Mouse (Mus musculus): ENCODE measurements around the gene Trim9.

DNA sequence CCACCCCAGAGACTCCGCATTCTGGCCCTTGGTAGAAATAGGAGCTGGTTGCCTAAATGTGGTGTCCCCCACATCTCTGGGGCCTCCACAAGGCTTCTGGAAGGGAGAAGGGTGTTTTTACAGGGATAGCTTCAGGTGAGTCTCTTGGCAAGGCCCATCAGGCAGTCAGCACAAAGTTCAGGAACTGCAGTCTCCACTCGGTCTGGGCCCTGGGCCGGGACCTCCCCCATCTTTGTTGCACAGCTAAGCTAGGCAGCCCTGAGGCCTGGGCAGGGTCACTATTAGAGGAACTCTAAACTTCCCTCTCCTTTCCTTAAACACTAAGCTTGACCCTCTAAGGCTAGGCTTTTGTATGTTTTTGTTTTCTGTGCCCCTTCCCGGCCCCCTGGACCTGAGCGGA lies 120.8 kb downstream of the Trim9 start:
- TF ChIP-seq CTCF (IDR thresholded peaks at IDR 0.05; ENCODE audit: control insufficient read depth, insufficient read depth, low read length) (no peak), POLR2A (IDR thresholded peaks at IDR 0.05; ENCODE audit: borderline replicate concordance, control insufficient read depth, low read depth, low read length) (no peak)
